Mouse (Mus musculus) hindbrain, embryonic 14.5 days (tissue): ENCODE results near the gene Brd3os. TPM values are rescaled to one million over a fixed set of nuclear protein-coding genes. Genes with fewer than 3 reads are reported as not detected.

Source experiments
- ATAC-seq: fragments of 200-750 bp; cut with Nextera tagmentation; 2 replicates; pipeline ENCODE4 v1.8.0; 2017; ENCODE audit warnings: moderate number of reproducible peaks, mild to moderate bottlenecking, moderate TSS enrichment, moderate library complexity; ENCODE audit not compliant: low FRiP score
- DNase-seq: peaks from one replicate; pipeline ENCODE4 v3.0.0-alpha.2; 2015; ENCODE audit warnings: low spot score
- H3K27ac ChIP-seq: fragments of 300-500 bp; sonication (generic); 2 replicates; pipeline ENCODE4 v1.5.1; 2014; ENCODE audit warnings: mild to moderate bottlenecking, moderate library complexity
- H3K27me3 ChIP-seq: fragments of 300-500 bp; sonication (generic); 2 replicates; pipeline ENCODE4 v1.6.1; 2014; ENCODE audit warnings: mild to moderate bottlenecking, low read length, mixed read lengths; ENCODE audit not compliant: control insufficient read depth, insufficient read depth
- H3K36me3 ChIP-seq: fragments of 300-500 bp; sonication (generic); replicated peaks from 2 replicates; pipeline ENCODE4 v1.6.1; 2014; ENCODE audit not compliant: control insufficient read depth, insufficient read depth
- H3K4me1 ChIP-seq: fragments of 300-500 bp; sonication (generic); replicated peaks from 2 replicates; pipeline ENCODE4 v1.6.1; 2014; ENCODE audit warnings: antibody characterized with exemption, low read length, mixed read lengths; ENCODE audit not compliant: control insufficient read depth, insufficient read depth
- H3K4me2 ChIP-seq: fragments of 300-500 bp; sonication (generic); replicated peaks from 2 replicates; pipeline ENCODE4 v1.6.1; 2014; ENCODE audit warnings: mild to moderate bottlenecking, moderate library complexity
- H3K4me3 ChIP-seq: fragments of 300-500 bp; sonication (generic); replicated peaks from 2 replicates; pipeline ENCODE4 v1.5.1; 2014; ENCODE audit warnings: mild to moderate bottlenecking, low read length
- H3K9ac ChIP-seq: fragments of 300-500 bp; sonication (generic); 2 replicates; pipeline ENCODE4 v1.6.1; 2014
- H3K9me3 ChIP-seq: fragments of 300-500 bp; sonication (generic); 2 replicates; pipeline ENCODE4 v1.6.1; 2016; ENCODE audit warnings: low read length; ENCODE audit not compliant: control insufficient read depth
- WGBS: fragments of 180-500 bp; shearing (Covaris S2); extraction: QIAGEN DNeasy Blood & Tissue Kit; methylation state at CpG from one replicate; pipeline ENCODE4 v1.1.7; 2014; 5-methylcytosine and 5-hydroxymethylcytosine counted together
- polyA plus RNA-seq: library from polyadenylated mRNA; unstranded; fragments of >200 nt; fragmentation: Nextera tagmentation; extraction: Ambion mirVana; gene quantifications from 2 replicates; pipeline ENCODE4 v1.2.1, GENCODE M21; 2014

Brd3os gene
- polyA plus RNA-seq, 1 experiment from 2014 or later, result 43.8 TPM

GRCm38 (mm10) chr2:27473061-27473765 is 31.1 kb downstream of the Brd3os start:
- Histone ChIP-seq H3K27me3 (no peaks in the 10 kb centered on the region), H3K4me2 (peak overlapping the region; percentile 95), H3K9ac (no peak overlapping the region), H3K9me3 (no peaks in the 10 kb centered on the region), H3K4me3 (peak overlapping the region; percentile 96; the same call in 1 of the 2 replicates), H3K27ac (no peak overlapping the region), H3K36me3 (no peaks in the 10 kb centered on the region), H3K4me1 (peaks cover 37% of the 10 kb centered on the region)
- DNase-seq (no peak), ATAC-seq (no peak)
- WGBS, result 74% methylated on average over 7 of the region's 7 CpGs

DNA sequence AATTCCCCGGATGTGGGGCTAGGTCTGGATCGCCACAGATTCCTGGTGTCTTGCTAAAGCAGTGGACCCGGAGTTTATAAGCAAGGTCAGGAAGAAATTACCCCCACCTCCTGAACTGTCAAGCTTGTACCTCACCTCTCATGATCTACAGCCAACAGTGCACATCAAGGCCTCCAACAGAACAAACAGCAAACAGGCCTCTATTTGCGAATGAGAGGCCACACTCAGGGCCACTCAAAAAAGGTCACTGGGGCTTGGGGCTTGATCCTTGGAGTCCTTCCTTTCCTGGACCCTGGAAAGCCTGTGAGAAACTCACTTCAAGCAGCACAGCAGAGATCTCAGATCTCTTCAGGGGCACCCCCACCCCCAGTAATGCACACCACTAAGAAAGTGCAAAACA is 31.8 kb downstream of the Brd3os start:
- Histone ChIP-seq H3K36me3 (no peaks in the 10 kb centered on the region), H3K9me3 (no peaks in the 10 kb centered on the region), H3K4me1 (peaks cover 37% of the 10 kb centered on the region), H3K4me3 (peak overlapping the region; percentile 96), H3K4me2 (peak overlapping the region; percentile 95), H3K27me3 (no peaks in the 10 kb centered on the region), H3K27ac (no peak overlapping the region), H3K9ac (peak overlapping the region; percentile 97)
- 39% methylated on average over 4 of the region's 4 CpGs for WGBS
- ATAC-seq (no peak), DNase-seq (no peak)

- DNase-seq (peak; percentile 36), ATAC-seq (peak; percentile 1)
- no peaks in the 10 kb centered on the region for H3K27me3 ChIP-seq
- H3K9me3 ChIP-seq, result no peaks in the 10 kb centered on the region
- peak overlapping the region; percentile 95 for H3K4me2 ChIP-seq
- peak overlapping the region; percentile 97 for H3K9ac ChIP-seq
- WGBS, result under 1% methylated on average over 76 of the region's 84 CpGs
- H3K4me3 ChIP-seq, result peak overlapping the region; percentile 96
- H3K27ac ChIP-seq, result peak overlapping the region; percentile 96
- no peaks in the 10 kb centered on the region for H3K36me3 ChIP-seq
- peaks cover 37% of the 10 kb centered on the region for H3K4me1 ChIP-seq
These were observed 32.7 kb downstream of the Brd3os start for GRCm38 (mm10) chr2:27474621-27475484.

DNA sequence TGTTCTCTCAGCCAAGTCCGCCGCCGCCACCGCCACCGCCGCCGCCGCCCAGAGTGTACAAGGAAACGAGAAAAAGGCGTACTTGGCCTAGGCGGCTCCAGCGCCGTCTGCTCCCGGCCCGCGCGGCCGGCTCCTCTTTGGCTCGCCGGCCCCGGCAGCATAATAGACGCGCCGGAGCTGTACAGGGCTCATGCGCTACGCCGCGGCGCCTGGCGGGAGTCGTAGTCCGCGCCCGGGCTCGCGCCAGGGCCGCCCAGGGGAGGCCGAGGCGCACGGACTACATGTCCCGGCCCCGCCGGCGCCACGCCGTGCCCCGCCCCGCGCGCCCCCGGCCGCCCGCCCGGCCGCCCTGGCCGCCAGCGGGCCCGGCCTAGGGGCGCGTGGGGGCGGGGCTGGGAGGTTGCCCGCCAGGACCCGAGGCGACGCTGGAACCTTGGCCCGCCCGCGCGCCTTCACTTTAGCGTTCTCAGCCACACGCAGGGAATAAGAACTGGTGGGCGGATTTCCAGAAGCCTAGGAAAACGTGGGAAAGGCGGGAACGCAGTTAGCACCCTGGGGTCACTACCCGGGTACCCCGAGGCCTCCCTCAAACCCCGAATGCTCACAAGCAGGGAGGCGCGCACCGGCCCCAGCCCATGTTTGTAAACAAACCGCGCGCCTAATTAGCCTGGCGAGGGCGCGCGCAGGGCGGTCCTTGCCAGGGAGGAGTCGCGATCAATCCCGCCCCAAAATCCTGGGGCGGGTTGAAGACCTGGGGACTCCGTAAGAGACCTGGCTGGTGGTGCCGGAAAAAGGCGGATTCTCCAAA is 33.6 kb downstream of the Brd3os start:
- peak overlapping the region; percentile 96 for H3K4me3 ChIP-seq

GRCm38 (mm10) chr2:27476303-27477192 is 34.4 kb downstream of the Brd3os start:
- DNase-seq, result peak; percentile 34
- peak overlapping the region; percentile 96 for H3K27ac ChIP-seq
- WGBS, result 27% methylated on average over 11 of the region's 11 CpGs
- ATAC-seq, result no peak
- no peaks in the 10 kb centered on the region for H3K36me3 ChIP-seq
- H3K4me2 ChIP-seq, result peak overlapping the region; percentile 95
- H3K9ac ChIP-seq, result peak overlapping the region; percentile 97
- H3K27me3 ChIP-seq, result no peaks in the 10 kb centered on the region
- no peaks in the 10 kb centered on the region for H3K9me3 ChIP-seq
- peak overlapping the region; percentile 96 for H3K4me3 ChIP-seq
- peaks cover 34% of the 10 kb centered on the region for H3K4me1 ChIP-seq

More for the DNA sequence above, 33.6 kb downstream of the Brd3os start:
- under 1% methylated on average over 88 of the region's 96 CpGs for WGBS
- Histone ChIP-seq H3K27me3 (no peaks in the 10 kb centered on the region), H3K4me1 (peaks cover 37% of the 10 kb centered on the region), H3K9me3 (no peaks in the 10 kb centered on the region), H3K4me2 (peak overlapping the region; percentile 95), H3K36me3 (no peaks in the 10 kb centered on the region), H3K9ac (peak overlapping the region; percentile 97), H3K27ac (peak overlapping the region; percentile 96)
- DNase-seq (peak; percentile 93), ATAC-seq (peak; percentile 98)

GRCm38 (mm10) chr2:27479821-27480220 is 37.7 kb downstream of the Brd3os start:
- H3K27ac ChIP-seq, result no peak overlapping the region
- no peak for ATAC-seq
- no peak overlapping the region for H3K9ac ChIP-seq
- 74% methylated on average over 4 of the region's 4 CpGs for WGBS
- H3K4me2 ChIP-seq, result no peak overlapping the region
- H3K27me3 ChIP-seq, result no peaks in the 10 kb centered on the region
- H3K9me3 ChIP-seq, result no peaks in the 10 kb centered on the region
- no peaks in the 10 kb centered on the region for H3K36me3 ChIP-seq
- H3K4me1 ChIP-seq, result peaks cover 6% of the 10 kb centered on the region; the same call in 1 of the 2 replicates
- no peak overlapping the region for H3K4me3 ChIP-seq
- DNase-seq, result no peak

GRCm38 (mm10) chr2:27480367-27480766 is 38.2 kb downstream of the Brd3os start:
- no peak overlapping the region for H3K9ac ChIP-seq
- 73% methylated on average over 4 of the region's 4 CpGs for WGBS
- ATAC-seq, result no peak

GRCm38 (mm10) chr2:27482265-27482861 is 40.2 kb downstream of the Brd3os start:
- H3K36me3 ChIP-seq, result no peaks in the 10 kb centered on the region
- H3K4me3 ChIP-seq, result no peak overlapping the region
- ATAC-seq (no peak), DNase-seq (no peak)
- 81% methylated on average over 7 of the region's 7 CpGs for WGBS
- no peaks in the 10 kb centered on the region for H3K4me1 ChIP-seq
- H3K4me2 ChIP-seq, result no peak overlapping the region
- no peak overlapping the region for H3K27ac ChIP-seq
- H3K9ac ChIP-seq, result no peak overlapping the region
- H3K27me3 ChIP-seq, result no peaks in the 10 kb centered on the region
- no peaks in the 10 kb centered on the region for H3K9me3 ChIP-seq

More at GRCm38 (mm10) chr2:27480367-27480766, 38.2 kb downstream of the Brd3os start:
- Histone ChIP-seq H3K4me3 (no peak overlapping the region), H3K27ac (no peak overlapping the region), H3K36me3 (no peaks in the 10 kb centered on the region), H3K27me3 (no peaks in the 10 kb centered on the region), H3K4me2 (no peak overlapping the region), H3K9me3 (no peaks in the 10 kb centered on the region), H3K4me1 (peaks cover 6% of the 10 kb centered on the region; the same call in 1 of the 2 replicates)
- DNase-seq, result no peak
